Mouse (Mus musculus): Measurements from ENCODE around the gene Wipi1.

GRCm38 (mm10) chr11:109635871-109636395 is 24.2 kb upstream of the Wipi1 start:
- TF ChIP-seq POLR2A (IDR thresholded peaks at IDR 0.05; ENCODE audit: low read depth, low read length) (no peak), CTCF (IDR thresholded peaks at IDR 0.05; ENCODE audit: extremely low read depth, insufficient read length, insufficient replicate concordance, low read depth, low read length) (no peak)
